Mouse (Mus musculus): ENCODE data around the gene Slc30a3.
"Not testable (repeated sequence)": the region's sequence is repeated elsewhere in the genome, so short reads cannot be mapped to it uniquely, and the experiment has no call there.

Gene Slc30a3

GRCm38 (mm10) chr5:31093151-31094041 lies 14.6 kb downstream of the Slc30a3 start:
- DNase-seq (ENCODE audit: inconsistent age in 2 of 2, low spot score in 1 of 2): peak; percentile 40 to 67

- DNase-seq (ENCODE audit: inconsistent age in 2 of 2, low spot score in 1 of 2): no peak
Measured at GRCm38 (mm10) chr5:31092231-31092975, 15.6 kb downstream of the Slc30a3 start.

DNA sequence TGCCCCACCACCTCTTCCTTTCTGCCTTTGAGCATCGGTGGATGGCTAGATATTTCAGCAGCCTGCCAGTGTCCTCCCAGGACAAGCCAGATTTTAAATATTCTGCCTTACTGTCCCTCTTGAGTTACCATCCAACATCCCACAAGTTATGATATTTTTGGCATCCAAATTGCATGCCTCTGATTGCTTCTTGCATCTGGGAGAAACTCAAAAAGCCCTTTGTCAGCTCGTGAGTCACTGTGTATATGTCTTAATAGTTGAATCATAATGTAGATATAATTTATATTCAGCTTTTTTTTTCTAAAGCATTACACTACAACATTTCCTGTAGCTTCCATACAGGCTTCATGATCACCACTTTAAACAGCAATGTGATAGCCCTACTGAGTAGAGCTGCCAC lies 20.9 kb downstream of the Slc30a3 start:
- DNase-seq (ENCODE audit: inconsistent age in 2 of 2, low spot score in 1 of 2): peak in 1 of 2 experiments; percentile 31

DNA sequence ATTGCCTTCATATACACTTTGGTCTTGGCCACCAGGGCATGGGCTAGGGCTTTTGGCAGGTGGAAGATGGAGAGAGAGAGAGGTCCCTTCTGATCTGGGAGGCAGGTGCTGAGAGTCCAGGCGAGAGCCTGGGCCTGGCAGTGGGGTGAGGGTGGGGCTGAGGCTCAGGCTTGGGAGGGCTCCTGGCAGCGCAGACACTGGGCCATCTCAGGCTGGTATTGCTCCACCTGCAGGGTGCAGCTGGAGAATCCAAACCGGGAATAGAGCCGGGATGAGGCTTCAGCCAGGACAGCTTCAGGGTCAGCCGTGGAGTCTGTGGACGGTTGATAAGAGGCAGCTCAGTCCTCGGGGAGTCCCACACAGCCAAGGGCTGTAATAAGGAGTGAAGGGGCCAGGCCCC lies 21.4 kb downstream of the Slc30a3 start:
- DNase-seq (ENCODE audit: inconsistent age in 2 of 2, low spot score in 1 of 2): peak in 1 of 2 experiments; percentile 30

DNA sequence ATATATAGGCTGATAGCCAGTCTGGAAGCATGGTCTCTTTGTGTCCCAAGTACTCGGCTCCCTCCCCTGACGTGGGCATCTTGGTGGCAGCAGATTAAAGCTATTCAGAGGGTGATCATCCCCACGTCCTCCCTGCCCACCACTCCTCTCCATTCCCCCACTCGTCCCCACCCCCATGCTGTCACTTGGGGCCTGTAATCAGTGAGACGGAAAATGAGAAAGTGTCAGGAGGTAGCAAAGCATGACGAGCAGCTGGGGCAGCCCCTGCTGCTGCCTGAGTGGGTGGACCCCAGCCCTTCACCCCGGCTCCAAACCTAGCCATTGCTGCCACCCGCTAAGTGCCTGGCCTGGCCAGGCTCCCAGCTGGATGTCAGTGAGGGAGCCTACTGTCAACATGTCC lies 24.1 kb downstream of the Slc30a3 start:
- DNase-seq (ENCODE audit: inconsistent age in 2 of 2, low spot score in 1 of 2): no peak

GRCm38 (mm10) chr5:31082935-31083625 lies 25.0 kb downstream of the Slc30a3 start:
- DNase-seq (ENCODE audit: inconsistent age in 2 of 2, low spot score in 1 of 2): peak; percentile 39 to 72

DNA sequence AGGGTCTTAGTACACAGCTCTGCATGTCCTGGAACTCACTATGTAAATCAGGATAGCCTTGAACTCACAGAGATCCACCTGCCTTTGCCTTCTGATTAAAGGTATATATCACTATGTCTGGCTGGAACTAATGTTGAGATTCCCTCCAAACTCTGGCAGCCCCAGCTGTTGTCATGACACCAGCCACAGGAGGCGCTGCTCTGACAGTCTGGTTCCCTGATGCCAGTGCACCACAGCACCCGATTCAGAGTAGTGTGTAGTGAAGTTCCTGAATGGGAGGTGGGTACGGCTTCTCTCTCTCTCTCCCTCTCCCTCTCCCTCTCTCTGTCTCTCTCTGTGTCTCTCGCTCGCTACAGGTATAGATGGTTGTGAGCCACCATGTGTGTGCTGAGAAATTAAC lies 25.7 kb downstream of the Slc30a3 start:
- peak; percentile 60 to 81 for DNase-seq (ENCODE audit: inconsistent age in 2 of 2, low spot score in 1 of 2)

DNA sequence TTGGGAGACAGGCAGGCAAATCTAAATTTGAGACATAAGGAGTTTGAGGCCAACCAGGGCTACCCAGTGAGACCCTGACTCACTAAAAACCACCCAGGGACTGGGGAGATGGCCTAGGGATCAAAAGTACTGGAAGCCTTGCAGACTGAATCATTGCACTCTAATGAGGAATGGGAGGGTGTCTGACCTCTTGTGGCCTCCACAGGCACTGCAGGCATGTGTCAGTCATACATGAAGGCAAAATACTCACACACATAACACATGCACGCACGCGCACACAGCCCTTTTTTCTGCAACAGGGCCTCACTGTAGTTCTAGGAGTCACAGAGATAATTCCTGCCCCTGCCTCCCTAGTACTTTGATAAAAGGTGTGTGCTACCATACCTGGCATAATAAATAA lies 26.7 kb downstream of the Slc30a3 start:
- peak; percentile 55 to 79 for DNase-seq (ENCODE audit: inconsistent age in 2 of 2, low spot score in 1 of 2)

DNA sequence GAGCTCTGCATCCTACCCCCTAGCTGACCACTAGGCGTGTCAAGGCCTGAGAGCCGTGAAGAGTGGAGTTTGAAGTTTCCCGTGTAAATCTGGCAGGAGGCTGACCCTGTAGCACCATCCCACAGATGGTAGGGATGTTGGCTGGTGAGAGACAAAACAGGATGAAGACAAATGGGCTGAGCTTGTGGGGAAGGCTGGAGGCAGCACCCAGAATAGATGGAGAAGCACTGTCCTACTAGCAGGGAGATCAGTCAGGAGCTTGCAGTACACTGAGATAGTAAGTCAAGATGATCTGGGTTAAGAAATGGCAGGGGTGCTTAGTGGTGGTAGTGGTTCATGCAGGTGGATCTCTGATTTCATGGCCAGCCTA lies 27.3 kb downstream of the Slc30a3 start:
- DNase-seq (ENCODE audit: inconsistent age in 2 of 2, low spot score in 1 of 2): no peak

DNA sequence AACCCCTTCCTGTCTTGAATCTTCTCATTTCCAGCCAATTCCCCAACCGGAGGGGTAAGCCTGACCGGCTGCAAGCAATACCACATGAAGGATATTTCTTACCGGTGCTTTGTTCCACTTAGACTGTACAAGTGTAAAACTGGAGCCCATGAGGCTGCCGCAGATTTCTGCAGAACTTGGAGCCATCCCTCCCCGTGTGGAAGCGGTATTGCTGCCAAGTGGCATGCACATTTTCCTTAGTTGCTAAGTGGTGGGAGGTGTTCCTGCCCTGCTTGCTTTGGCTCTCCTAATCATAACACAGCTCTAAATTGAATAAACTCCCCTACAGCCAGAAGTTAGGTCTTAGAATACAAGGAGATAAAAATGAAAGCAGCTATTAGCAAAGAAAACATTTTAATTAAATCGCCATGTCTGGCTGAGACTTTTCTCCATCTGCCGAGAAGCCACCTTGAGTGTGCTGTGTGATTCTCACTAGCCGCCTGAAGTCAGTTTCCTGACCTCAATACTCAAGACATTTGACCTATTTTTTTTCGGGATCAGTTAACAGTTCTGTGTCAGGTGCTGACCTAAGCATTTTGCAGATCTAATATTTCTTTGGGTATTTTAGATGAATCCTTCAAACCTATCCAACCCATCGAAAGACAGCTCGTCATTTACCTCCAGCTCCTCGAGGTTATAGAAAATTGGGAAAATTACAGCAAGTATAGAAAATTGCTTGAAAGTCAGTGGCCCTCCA lies 27.8 kb downstream of the Slc30a3 start:
- no peak for DNase-seq (ENCODE audit: inconsistent age in 2 of 2, low spot score in 1 of 2)

DNA sequence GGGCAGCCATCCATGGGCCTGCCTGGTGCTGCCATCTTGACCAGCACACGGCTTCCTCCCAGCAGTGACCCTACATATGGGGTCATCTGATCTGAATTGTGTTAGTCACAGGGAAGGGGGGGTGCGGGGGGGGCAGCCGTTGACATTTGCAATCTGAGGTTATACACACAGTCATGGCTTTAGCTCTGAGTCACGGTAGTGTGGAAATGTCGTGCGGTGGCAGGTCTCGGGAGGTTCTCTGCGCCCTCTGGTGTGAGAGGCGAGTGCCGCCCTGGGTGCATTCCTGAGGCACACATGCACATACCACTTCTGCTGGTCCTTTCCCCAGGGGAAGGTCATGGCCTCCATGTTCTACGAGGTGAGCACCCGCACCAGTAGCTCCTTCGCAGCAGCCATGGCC lies 31.7 kb downstream of the Slc30a3 start:
- DNase-seq (ENCODE audit: inconsistent age in 2 of 2, low spot score in 1 of 2): peak; percentile 77 to 82

- DNase-seq (ENCODE audit: inconsistent age in 2 of 2, low spot score in 1 of 2): peak; percentile 58 to 64
Measured at GRCm38 (mm10) chr5:31073176-31073575, 34.9 kb downstream of the Slc30a3 start.

DNA sequence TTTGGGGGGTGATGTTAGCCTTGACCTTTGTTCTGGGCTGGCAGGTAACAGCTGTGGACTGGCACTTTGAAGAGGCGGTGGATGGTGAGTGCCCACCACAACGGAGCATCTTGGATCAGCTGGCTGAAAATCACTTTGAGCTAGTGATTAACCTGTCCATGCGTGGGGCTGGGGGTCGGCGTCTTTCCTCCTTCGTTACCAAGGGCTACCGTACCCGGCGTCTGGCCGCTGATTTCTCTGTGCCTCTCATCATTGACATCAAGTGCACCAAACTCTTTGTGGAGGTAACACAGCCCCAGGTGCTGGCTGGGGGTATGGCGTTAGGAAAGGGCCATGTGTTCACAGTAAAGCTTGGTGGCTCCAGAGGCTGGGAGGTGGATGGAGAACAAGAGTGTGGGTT lies 36.2 kb downstream of the Slc30a3 start:
- DNase-seq (ENCODE audit: inconsistent age in 2 of 2, low spot score in 1 of 2): no peak

DNA sequence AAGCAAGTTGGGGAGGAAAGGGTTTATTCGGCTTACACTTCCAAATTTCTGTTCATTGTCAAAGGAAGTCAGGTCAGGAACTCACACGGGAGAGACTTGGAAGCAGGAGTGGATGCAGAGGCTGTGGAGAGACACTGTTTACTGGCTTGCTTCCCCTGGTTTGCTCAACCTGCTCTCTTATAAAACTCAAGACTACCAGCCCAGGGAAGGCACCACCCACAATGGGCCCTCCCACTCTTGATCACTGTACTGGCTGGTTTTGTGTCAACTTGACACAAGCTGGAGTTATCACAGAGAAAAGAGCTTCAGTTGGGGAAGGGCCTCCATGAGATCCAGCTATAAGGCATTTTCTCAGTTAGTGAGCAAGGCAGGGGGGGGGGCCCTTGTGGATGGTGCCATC lies 37.0 kb downstream of the Slc30a3 start:
- no peak for DNase-seq (ENCODE audit: inconsistent age in 2 of 2, low spot score in 1 of 2)

- DNase-seq (ENCODE audit: inconsistent age in 2 of 2, low spot score in 1 of 2): no peak
Measured at GRCm38 (mm10) chr5:31069810-31070209, 38.2 kb downstream of the Slc30a3 start.

DNA sequence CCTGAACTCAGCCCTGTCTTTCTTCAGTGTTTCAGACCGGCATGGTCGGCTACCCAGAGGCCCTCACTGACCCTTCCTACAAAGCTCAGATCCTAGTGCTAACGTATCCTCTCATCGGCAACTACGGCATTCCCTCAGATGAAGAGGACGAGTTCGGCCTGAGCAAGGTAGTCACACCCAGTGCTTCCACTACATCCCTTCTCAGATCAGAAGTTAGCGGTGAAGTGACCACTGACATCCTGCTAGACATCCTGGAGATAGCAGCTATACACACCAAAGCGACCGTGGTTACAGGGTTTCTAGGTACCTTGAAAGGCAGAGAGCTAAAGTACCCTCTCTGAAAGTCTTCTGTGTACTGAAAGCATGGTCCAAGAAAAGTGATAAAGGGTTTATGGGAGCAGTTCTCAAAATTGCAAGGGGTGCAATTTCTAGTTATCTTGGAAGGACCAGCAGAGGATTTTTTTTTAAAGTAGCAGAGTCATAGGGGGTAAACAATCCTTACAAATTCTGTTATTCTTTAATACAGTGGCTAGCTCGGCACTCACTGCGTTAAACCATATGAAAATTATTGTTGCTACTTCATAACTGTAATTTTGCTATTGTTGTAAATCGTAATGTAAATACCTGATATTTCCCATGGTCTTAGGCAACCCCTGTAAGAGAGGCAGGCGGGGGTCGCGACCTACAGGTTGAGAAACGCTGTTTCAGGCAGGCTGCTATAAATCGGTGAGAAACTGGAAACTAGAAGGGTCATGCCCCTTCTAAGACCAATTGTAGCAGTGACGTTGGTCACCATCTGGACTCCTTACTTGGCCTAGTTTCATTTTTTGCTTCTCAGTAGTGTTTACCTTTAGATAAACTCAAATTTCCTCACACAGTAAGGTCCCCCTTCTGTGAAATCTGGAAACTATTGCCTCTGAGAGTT lies 52.6 kb downstream of the Slc30a3 start:
- no peak for DNase-seq (ENCODE audit: inconsistent age in 2 of 2, low spot score in 1 of 2)

- DNase-seq (ENCODE audit: inconsistent age in 2 of 2, low spot score in 1 of 2): peak; percentile 96 to 98
Measured at GRCm38 (mm10) chr5:31054261-31055215, 53.5 kb downstream of the Slc30a3 start, which contains the start of gene Cad. TSS of gene Cad (plus strand) at chr5:31054780.

- DNase-seq (ENCODE audit: inconsistent age in 2 of 2, low spot score in 1 of 2): not testable (repeated sequence)
Measured at GRCm38 (mm10) chr5:31053728-31054127, 54.3 kb downstream of the Slc30a3 start.

- DNase-seq (ENCODE audit: inconsistent age in 2 of 2, low spot score in 1 of 2): no peak
Measured at GRCm38 (mm10) chr5:31050427-31050826, 57.6 kb downstream of the Slc30a3 start.
